Mouse (Mus musculus) CH12.LX (cell line): Measurements from ENCODE around the gene Fam69b. TPM values are rescaled to one million over a fixed set of nuclear protein-coding genes. Genes with fewer than 3 reads are reported as not detected.
A peak's percentile ranks its signal among the peaks of the same experiment; 100 is the strongest.

Experiments
- DNase-seq: peaks from one replicate; pipeline ENCODE4 v3.0.0-alpha.2; 2013; ENCODE audit errors: extremely low read depth
- H3K27ac ChIP-seq: 2 replicates; pipeline ENCODE4 v1.5.1; 2012; ENCODE audit warnings: low read depth, mild to moderate bottlenecking, control low read depth, moderate library complexity; ENCODE audit not compliant: insufficient read depth
- H3K27me3 ChIP-seq: replicated peaks from 2 replicates; pipeline ENCODE3; 2012; ENCODE audit warnings: inconsistent platforms
- H3K36me3 ChIP-seq, 2 experiments: replicated peaks in 1 of 2; 2 replicates each; pipeline versions ENCODE3 to v1.6.1; 2012; ENCODE audit warnings: inconsistent platforms in 1 of 2, low read length in 1 of 2, mild to moderate bottlenecking in 1 of 2, mixed read lengths in 1 of 2, moderate library complexity in 1 of 2; ENCODE audit not compliant: control insufficient read depth in 1 of 2, insufficient read depth in 1 of 2
- H3K4me1 ChIP-seq, 2 experiments: 2 replicates each; pipeline ENCODE4 v1.6.1; 2012; ENCODE audit warnings: inconsistent platforms in 1 of 2, moderate library complexity in 1 of 2; ENCODE audit not compliant: insufficient read depth in 2 of 2, control insufficient read depth in 1 of 2
- H3K4me2 ChIP-seq: 2 replicates; pipeline ENCODE4 v1.6.1; 2012; ENCODE audit warnings: low read depth, mild to moderate bottlenecking, control low read depth; ENCODE audit not compliant: poor library complexity, insufficient read depth, severe bottlenecking
- H3K4me3 ChIP-seq, 3 experiments: fragments of 150-350 bp in 1 of 3; sonication (generic) in 1 of 3; replicated peaks in 1 of 3; 2 replicates each; pipeline versions ENCODE3 to v1.5.1; 2011 to 2012; ENCODE audit warnings: low read depth in 2 of 3, low read length in 2 of 3, mild to moderate bottlenecking in 2 of 3, moderate library complexity in 2 of 3, control low read depth in 1 of 3, improper control_type of control experiment in 1 of 3, inconsistent platforms in 1 of 3, mixed read lengths in 1 of 3; ENCODE audit not compliant: poor library complexity in 1 of 3
- H3K79me2 ChIP-seq: replicated peaks from 2 replicates; pipeline ENCODE4 v1.6.1; 2012; ENCODE audit warnings: mild to moderate bottlenecking, moderate library complexity; ENCODE audit not compliant: control insufficient read depth, poor library complexity, insufficient read depth, severe bottlenecking; ENCODE audit errors: extremely low read depth
- H3K9ac ChIP-seq: 2 replicates; pipeline ENCODE4 v1.6.1; 2012; ENCODE audit warnings: low read depth, mild to moderate bottlenecking, control low read depth, moderate library complexity; ENCODE audit not compliant: insufficient read depth
- H3K9me3 ChIP-seq: replicated peaks from 2 replicates; pipeline ENCODE3; 2012; ENCODE audit warnings: low read length, inconsistent platforms, mixed read lengths
- BHLHE40 ChIP-seq: IDR thresholded peaks from 2 replicates; pipeline ENCODE4 v1.6.1; 2011; ENCODE audit warnings: mild to moderate bottlenecking, low read depth, low read length, improper control_type of control experiment
- CTCF ChIP-seq, 2 experiments: IDR thresholded peaks in 1 of 2; conservative IDR thresholded peaks in 1 of 2; 2 replicates each; pipeline ENCODE4 v1.5.1; 2011 to 2012; ENCODE audit warnings: low read depth in 2 of 2, low read length in 2 of 2, improper control_type of control experiment in 1 of 2, inconsistent platforms in 1 of 2, mild to moderate bottlenecking in 1 of 2, moderate library complexity in 1 of 2
- E2F4 ChIP-seq: IDR thresholded peaks from 2 replicates; pipeline ENCODE4 v1.6.1; 2011; ENCODE audit warnings: low read depth, low read length, improper control_type of control experiment; ENCODE audit not compliant: insufficient replicate concordance
- ELF1 ChIP-seq: IDR thresholded peaks from 2 replicates; pipeline ENCODE4 v1.6.1; 2014; ENCODE audit warnings: low read depth, mild to moderate bottlenecking, inconsistent platforms, low read length, improper control_type of control experiment
- EP300 ChIP-seq: IDR thresholded peaks from 2 replicates; pipeline ENCODE4 v1.6.1; 2011; ENCODE audit warnings: low read length, improper control_type of control experiment
- ETS1 ChIP-seq: conservative IDR thresholded peaks from 2 replicates; pipeline ENCODE4 v1.6.1; 2012; ENCODE audit warnings: low read depth, mild to moderate bottlenecking, inconsistent platforms, low read length, improper control_type of control experiment, moderate library complexity
- IRF4 ChIP-seq: IDR thresholded peaks from 2 replicates; pipeline ENCODE4 v1.6.1; 2014; ENCODE audit warnings: low read depth, mild to moderate bottlenecking, inconsistent platforms, low read length, improper control_type of control experiment
- JUN ChIP-seq: IDR thresholded peaks from 2 replicates; pipeline ENCODE4 v1.6.1; 2011; ENCODE audit warnings: low read depth, mild to moderate bottlenecking, low read length, improper control_type of control experiment, moderate library complexity; ENCODE audit not compliant: insufficient read depth
- JUND ChIP-seq: conservative IDR thresholded peaks from 2 replicates; pipeline ENCODE4 v1.6.1; 2011; ENCODE audit warnings: low read depth, low read length, improper control_type of control experiment
- KAT2A ChIP-seq: IDR thresholded peaks from 2 replicates; pipeline ENCODE4 v1.6.1; 2012; ENCODE audit warnings: low read length, improper control_type of control experiment, inconsistent platforms; ENCODE audit not compliant: insufficient replicate concordance
- MAFK ChIP-seq: IDR thresholded peaks from 2 replicates; pipeline ENCODE4 v1.6.1; 2011; ENCODE audit warnings: low read length, improper control_type of control experiment; ENCODE audit not compliant: insufficient replicate concordance
- MAX ChIP-seq: IDR thresholded peaks from 2 replicates; pipeline ENCODE4 v1.6.1; 2011; ENCODE audit warnings: low read length, improper control_type of control experiment
- MEF2A ChIP-seq: IDR thresholded peaks from 2 replicates; pipeline ENCODE4 v1.6.1; 2014; ENCODE audit warnings: low read depth, mild to moderate bottlenecking, inconsistent platforms, low read length, improper control_type of control experiment, borderline replicate concordance
- MXI1 ChIP-seq: IDR thresholded peaks from 2 replicates; pipeline ENCODE4 v1.6.1; 2011; ENCODE audit warnings: mild to moderate bottlenecking, low read depth, low read length, improper control_type of control experiment
- NELFE ChIP-seq: IDR thresholded peaks from 2 replicates; pipeline ENCODE4 v1.6.1; 2011; ENCODE audit warnings: low read depth, low read length, improper control_type of control experiment
- RAD21 ChIP-seq: IDR thresholded peaks from 2 replicates; pipeline ENCODE4 v1.6.1; 2011; ENCODE audit warnings: low read depth, mild to moderate bottlenecking, low read length, improper control_type of control experiment, moderate library complexity
- RCOR1 ChIP-seq: conservative IDR thresholded peaks from 2 replicates; pipeline ENCODE4 v1.6.1; 2012; ENCODE audit warnings: low read depth, mild to moderate bottlenecking, inconsistent platforms, low read length, improper control_type of control experiment
- SMC3 ChIP-seq: IDR thresholded peaks from 2 replicates; pipeline ENCODE4 v1.6.1; 2011; ENCODE audit warnings: low read depth, low read length, improper control_type of control experiment
- TBP ChIP-seq: conservative IDR thresholded peaks from 2 replicates; pipeline ENCODE4 v1.6.1; 2011; ENCODE audit warnings: low read depth, low read length, improper control_type of control experiment
- TCF12 ChIP-seq: IDR thresholded peaks from 2 replicates; pipeline ENCODE4 v1.6.1; 2014; ENCODE audit warnings: low read depth, mild to moderate bottlenecking, inconsistent platforms, low read length, improper control_type of control experiment
- UBTF ChIP-seq: IDR thresholded peaks from 2 replicates; pipeline ENCODE4 v1.6.1; 2012; ENCODE audit warnings: low read depth, mild to moderate bottlenecking, inconsistent platforms, low read length, improper control_type of control experiment, moderate library complexity
- USF2 ChIP-seq: conservative IDR thresholded peaks from 2 replicates; pipeline ENCODE4 v1.6.1; 2011; ENCODE audit warnings: low read depth, low read length, improper control_type of control experiment
- ZC3H11A ChIP-seq: IDR thresholded peaks from 2 replicates; pipeline ENCODE4 v1.6.1; 2012; ENCODE audit warnings: low read depth, mild to moderate bottlenecking, inconsistent platforms, low read length, improper control_type of control experiment
- ZNF384 ChIP-seq: IDR thresholded peaks from 2 replicates; pipeline ENCODE4 v1.6.1; 2012; ENCODE audit warnings: low read depth, low read length, improper control_type of control experiment, inconsistent platforms
- dilution Hi-C: fragments of 300-500 bp; cut with MboI; formaldehyde crosslinking; loops from 2 replicates; pipeline ENCODE4 v1.14.3; 2020; ENCODE audit warnings: low sequenced_read_pairs; ENCODE audit not compliant: extremely low pct_unique_long_range_greater_than_20kb, extremely low pct_ligation_motif_present
- in situ Hi-C: fragments of 300-500 bp; cut with MboI; formaldehyde crosslinking; loops from 3 replicates; pipeline ENCODE4 v1.14.3; 2019; ENCODE audit warnings: low sequenced_read_pairs, low pct_ligation_motif_present, low pct_unique_long_range_greater_than_20kb, mixed read lengths
- polyA plus RNA-seq: library from polyadenylated mRNA; unstranded; fragments of >175 nt; gene quantifications from 2 replicates; pipeline ENCODE4 v1.2.1, GENCODE M21; 2012; ENCODE audit warnings: low read depth; ENCODE audit not compliant: insufficient read length
- total RNA-seq, 2 experiments: library from RNA; depleted of rRNA; stranded (reverse); fragments of 300-350 nt in 1 of 2; fragments of >200 nt in 1 of 2; gene quantifications; 2 replicates each; pipeline ENCODE4 v1.2.3; 2012 to 2014

Gene Fam69b
- total and polyA plus RNA-seq, 3 experiments: 0.16 to 1.2 TPM; not detected in 1

- Histone ChIP-seq H3K27ac (no peak overlapping the region), H3K79me2 (no peaks in the 10 kb centered on the region)
- no peak for TF ChIP-seq JUN
- no peak for TF ChIP-seq ZC3H11A
- TF ChIP-seq KAT2A: no peak
- peak; percentile 55 for TF ChIP-seq RAD21
- no peak for TF ChIP-seq MAFK
- TF ChIP-seq MAX: no peak
- TF ChIP-seq BHLHE40: no peak
- no peak for TF ChIP-seq ELF1
- TF ChIP-seq UBTF: no peak
- 0 out of 2 replicates have a peak, but pooled peaks have one; percentile 33 for TF ChIP-seq TBP
- no peak for TF ChIP-seq ETS1
- no peak for TF ChIP-seq MXI1
- TF ChIP-seq CTCF (conservative IDR thresholded peaks at IDR 0.05 in 1 of 2, IDR thresholded peaks at IDR 0.05 in 1 of 2; ENCODE audit: low read depth in 2 of 2, low read length in 2 of 2): peak; percentile 19 to 73; a peak in 3 of 4 replicates
- no peak for TF ChIP-seq EP300
- TF ChIP-seq TCF12: no peak
- no peak for TF ChIP-seq NELFE
- TF ChIP-seq USF2: no peak
- TF ChIP-seq IRF4: no peak
- no peak for TF ChIP-seq E2F4
- no peak for TF ChIP-seq MEF2A
- TF ChIP-seq ZNF384: no peak
- TF ChIP-seq SMC3: peak; percentile 35; the same call in 1 of the 2 replicates
- TF ChIP-seq JUND: no peak
- TF ChIP-seq RCOR1: no peak
- TF ChIP-seq, all 38 proteins: peak for 4
- Histone ChIP-seq H3K9ac (no peak overlapping the region), H3K4me2 (no peak overlapping the region), H3K4me1 (no peaks in the 10 kb centered on the region), H3K36me3 (peaks cover 0 to 45% of the 10 kb centered on the region in 2 experiments), H3K9me3 (no peaks in the 10 kb centered on the region), H3K27me3 (no peaks in the 10 kb centered on the region), H3K4me3 (no peak overlapping the region)
- in situ Hi-C loops: no loop called here
- peak; percentile 76 for DNase-seq
- dilution Hi-C loops: no loop called here
Observed at GRCm38 (mm10) chr2:26594022-26594346, 34.3 kb upstream of the Fam69b start.
